ENCODE assay signal across 8 mouse cellular contexts in the genomic region with DNA sequence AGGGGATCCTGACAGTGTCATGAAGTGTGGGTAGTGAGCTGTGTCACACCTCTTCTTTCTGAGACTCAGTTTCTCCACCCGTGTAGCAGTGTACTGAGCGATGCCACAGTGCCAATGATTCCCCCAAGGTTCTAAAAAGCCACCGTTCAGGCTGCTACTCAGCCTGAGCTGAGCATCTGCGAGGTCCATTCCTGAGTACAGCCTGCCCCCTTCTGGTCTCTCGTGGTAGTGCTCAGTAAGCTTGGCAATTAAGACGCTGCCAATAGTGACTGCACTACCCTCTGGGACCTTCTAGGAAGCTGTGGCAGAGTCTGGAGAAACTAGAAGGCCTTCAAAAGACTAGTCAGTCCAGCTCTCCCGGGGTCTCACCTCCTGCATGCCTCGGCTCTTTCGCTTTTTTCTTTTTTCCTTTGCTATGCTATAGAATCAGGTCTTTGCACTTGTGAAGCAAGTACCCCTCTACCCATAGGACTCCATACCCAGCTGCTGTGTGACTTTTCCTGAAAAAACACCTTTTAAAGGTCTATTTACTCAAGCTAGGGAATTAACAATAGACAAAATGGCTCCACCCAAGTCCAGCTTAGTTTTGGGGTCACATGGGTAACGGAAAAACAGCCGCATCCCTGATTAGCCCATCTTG. TPM values are rescaled to one million over a fixed set of nuclear protein-coding genes. Genes with fewer than 3 reads are reported as not detected.
DNase-seq lines count a peak whose midpoint lies in the region; ATAC-seq lines count a peak whose summit lies in the region.

No protein-coding gene starts in this region.

- DNase-seq in T-cell, adult 2 months (ENCODE audit: low spot score): peak; percentile 61
- DNase-seq in cerebellum, postnatal 25 days: peak; percentile 96
- peak; percentile 90 to 91 for DNase-seq in frontal cortex, postnatal 36 days (ENCODE audit: low spot score in 2 of 2)
- DNase-seq in hindlimb bud, embryonic 11.5 days (ENCODE audit: extremely low spot score, low read depth, low spot score): peak; percentile 91
- DNase-seq in left cerebral cortex, adult 8-10 months (ENCODE audit: low spot score in 2 of 2): peak; percentile 54 to 88
- peak; percentile 82 for DNase-seq in right cerebral cortex, postnatal 25 days
- peak; percentile 85 to 86 for DNase-seq in urinary bladder, postnatal 36 days (ENCODE audit: low spot score in 2 of 2)

- ATAC-seq in megakaryocyte-erythroid progenitor cell, adult 5-6 weeks (replicated peaks; ENCODE audit: low FRiP score, low TSS enrichment, poor library complexity, severe bottlenecking): peak; percentile 92

RNA-seq across cellular contexts. Expression of a gene that starts 36.4 kb away (rescaled TPM):
- total RNA-seq in left cerebral cortex, adult 8-10 months (2022): 100 to 1,000 TPM; 217 to 328 (median 260) TPM
- total RNA-seq in megakaryocyte-erythroid progenitor cell, adult 5-6 weeks (2014; fragmentation: Nextera tagmentation): not detected in 2 replicates
- total RNA-seq in megakaryocyte-erythroid progenitor cell, adult 5-6 weeks (2017): not detected in 2 replicates

RNA-seq across cellular contexts. Expression of a gene that starts 50.2 kb away (rescaled TPM):
- total RNA-seq in left cerebral cortex, adult 8-10 months (2022): under 1 TPM; 0.16 to 0.32 (median 0.19) TPM
- total RNA-seq in megakaryocyte-erythroid progenitor cell, adult 5-6 weeks (2014; fragmentation: Nextera tagmentation): not detected in 2 replicates
- total RNA-seq in megakaryocyte-erythroid progenitor cell, adult 5-6 weeks (2017): not detected in 2 replicates

Comparison
In these comparisons a context has a peak if more than half of its experiments do, and no peak if none do; other contexts are left out.
1. Peak in every context shown above with its lines: DNase-seq and ATAC-seq.
2. RNA of a gene that starts 36.4 kb away (total RNA-seq): 217 to 328 TPM in left cerebral cortex, adult 8-10 months; not detected in megakaryocyte-erythroid progenitor cell, adult 5-6 weeks; every median in the first group is over 100 times any median in the second.